Comparison of ENCODE assay signal across 9 mouse cellular contexts in genomic region chr7:97446171-97446925, GRCm38 (mm10). TPM values are rescaled to one million over a fixed set of nuclear protein-coding genes. Genes with fewer than 3 reads are reported as not detected.
A peak's percentile ranks its signal among the peaks of the same experiment; 100 is the strongest.
DNase-seq lines count a peak whose midpoint lies in the region; ATAC-seq and TF ChIP-seq lines count a peak whose summit lies in the region.
"Had no signal": no experiment of that assay in that cellular context is flagged by ENCODE, and none has a peak within 500 bp of the region (broad histone marks: within the 10 kb centered on the region; RNA-seq: fewer than 3 reads in every experiment).

No protein-coding gene starts in this region.

- H3K4me1 ChIP-seq in forebrain, postnatal 0 days (ENCODE audit: insufficient read depth) = peaks cover 3% of the 10 kb centered on the region; the same call in 1 of the 2 replicates

- WGBS in forebrain, postnatal 0 days = 5% methylated on average over 6 of the region's 6 CpGs

- peak; percentile 95 for ATAC-seq in forebrain, postnatal 0 days

- intact Hi-C loops in heart, postnatal 36 days (cut with DNase I) = no loop called here

- H3K9ac ChIP-seq in forebrain, postnatal 0 days = no peak overlapping the region
- H3K9ac ChIP-seq: liver, embryonic 15.5 days had no signal

- no peaks in the 10 kb centered on the region for H3K9me3 ChIP-seq in forebrain, postnatal 0 days (ENCODE audit: low read length)

- H3K36me3 ChIP-seq in forebrain, postnatal 0 days (ENCODE audit: insufficient read depth) = no peaks in the 10 kb centered on the region
- H3K36me3 ChIP-seq: liver, embryonic 15.5 days had no signal

- no peak for TF ChIP-seq CTCF in forebrain, postnatal 0 days (IDR thresholded peaks at IDR 0.05; ENCODE audit: low read depth)

- H3K27me3 ChIP-seq in forebrain, postnatal 0 days (ENCODE audit: insufficient read depth, low read length) = no peaks in the 10 kb centered on the region
- H3K27me3 ChIP-seq: liver, embryonic 15.5 days had no signal

- H3K4me3 ChIP-seq in forebrain, postnatal 0 days (ENCODE audit: low read depth, low read length) = no peak overlapping the region
- H3K4me3 ChIP-seq: liver, embryonic 15.5 days had no signal

- peak overlapping the region; percentile 74 for H3K27ac ChIP-seq in forebrain, postnatal 0 days (ENCODE audit: low read depth, low read length)
- H3K27ac ChIP-seq: liver, embryonic 15.5 days had no signal

- H3K4me2 ChIP-seq in forebrain, postnatal 0 days (ENCODE audit: low read depth) = no peak overlapping the region
- H3K4me2 ChIP-seq: liver, embryonic 15.5 days had no signal

- peak; percentile 86 for DNase-seq in 3134 (ENCODE audit: extremely low read depth, insufficient read length, low spot score)
- DNase-seq in brain, embryonic 18.5 days (ENCODE audit: low read depth, low spot score) = peak; percentile 85
- peak; percentile 94 for DNase-seq in forebrain, postnatal 0 days
- peak; percentile 71 to 76 for DNase-seq in heart, postnatal 36 days
- DNase-seq in layer of hippocampus, adult 11-12 months (ENCODE audit: low spot score) = peak; percentile 94
- DNase-seq in lung, postnatal 10 days = peak; percentile 88
- peak; percentile 85 for DNase-seq in right cerebral cortex, postnatal 25 days
- no peak for DNase-seq in spleen, adult 12 weeks (ENCODE audit: low spot score)

RNA-seq across cellular contexts. Expression of gene Kctd14, which starts 4.8 kb away (rescaled TPM):
- total RNA-seq in forebrain, postnatal 0 days (2014; rRNA removed) = 0.05 and 0.38 TPM in 2 replicates
- 1.8 and 1.9 TPM in 2 replicates for polyA plus RNA-seq in forebrain, postnatal 0 days (2015; fragmentation: Nextera tagmentation; extraction: Ambion mirVana)
- total RNA-seq in heart, postnatal 36 days (2021) = not detected

RNA-seq across cellular contexts. Expression of gene Thrsp, which starts 28.8 kb away (rescaled TPM):
- 6.7 and 11.2 TPM in 2 replicates for total RNA-seq in forebrain, postnatal 0 days (2014; rRNA removed)
- 8.6 and 11.7 TPM in 2 replicates for polyA plus RNA-seq in forebrain, postnatal 0 days (2015; fragmentation: Nextera tagmentation; extraction: Ambion mirVana)
- total RNA-seq in heart, postnatal 36 days (2021) = 10 to 100 TPM; 43.7 to 50.9 TPM

RNA-seq across cellular contexts. Expression of gene Ints4, which starts 34.4 kb away (rescaled TPM):
- 30.0 and 36.0 TPM in 2 replicates for total RNA-seq in forebrain, postnatal 0 days (2014; rRNA removed)
- 25.6 and 29.0 TPM in 2 replicates for polyA plus RNA-seq in forebrain, postnatal 0 days (2015; fragmentation: Nextera tagmentation; extraction: Ambion mirVana)
- total RNA-seq in heart, postnatal 36 days (2021) = 10 to 100 TPM; 48.1 to 53.0 TPM

RNA-seq across cellular contexts. Expression of gene Ndufc2, which starts 46.5 kb away (rescaled TPM):
- total RNA-seq in forebrain, postnatal 0 days (2014; rRNA removed) = 384 and 445 TPM in 2 replicates
- polyA plus RNA-seq in forebrain, postnatal 0 days (2015; fragmentation: Nextera tagmentation; extraction: Ambion mirVana) = 631 and 789 TPM in 2 replicates
- total RNA-seq in heart, postnatal 36 days (2021) = 100 to 1,000 TPM; 475 to 537 TPM
